ENCODE assay signal across 14 mouse cellular contexts in the genomic region with DNA sequence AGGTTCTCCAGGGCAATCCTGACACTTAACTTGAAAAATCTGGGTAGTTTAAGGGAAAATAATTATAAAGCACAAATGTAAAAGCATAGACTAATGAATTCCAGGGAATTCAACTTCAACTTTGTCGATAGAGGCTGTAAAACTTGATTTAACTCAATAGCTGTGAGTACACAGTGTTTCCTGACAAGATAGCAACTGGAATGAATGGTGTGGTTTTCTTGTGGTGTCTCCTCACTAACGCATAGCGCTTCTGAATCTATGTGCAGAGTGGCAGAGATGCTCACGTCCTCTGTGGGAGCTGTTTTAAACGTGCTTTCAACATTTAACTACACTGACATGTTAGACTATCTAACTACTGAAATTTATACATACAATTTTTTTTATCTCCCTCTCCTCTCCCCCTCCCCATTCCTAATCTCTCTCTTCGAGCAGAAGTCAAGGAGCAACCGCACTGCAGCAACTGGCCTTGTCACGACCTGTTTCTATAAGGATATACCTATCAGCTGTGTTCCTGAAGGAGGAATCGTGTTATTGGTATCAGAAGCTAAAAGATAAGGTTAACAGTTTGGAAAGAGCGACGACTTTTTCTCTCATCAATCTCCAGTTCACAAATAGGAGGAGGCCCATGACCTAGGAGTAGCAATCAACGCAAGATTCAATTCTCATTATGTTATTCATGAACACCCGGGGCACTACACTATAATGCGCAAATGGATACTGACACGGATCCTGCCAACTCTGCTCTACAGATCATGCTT. TPM values are rescaled to one million over a fixed set of nuclear protein-coding genes. Genes with fewer than 3 reads are reported as not detected.
A peak's percentile ranks its signal among the peaks of the same experiment; 100 is the strongest.
DNase-seq lines count a peak whose midpoint lies in the region; ATAC-seq and TF ChIP-seq lines count a peak whose summit lies in the region.
"Had no signal": no experiment of that assay in that cellular context is flagged by ENCODE, and none has a peak within 500 bp of the region (broad histone marks: within the 10 kb centered on the region; RNA-seq: fewer than 3 reads in every experiment).

No protein-coding gene starts in this region.

- peaks cover 7% of the 10 kb centered on the region; the same call in 1 of the 2 replicates for H3K4me1 ChIP-seq in heart, embryonic 16.5 days (ENCODE audit: control insufficient read depth, insufficient read depth, low read length)
- peaks cover 2% of the 10 kb centered on the region for H3K4me1 ChIP-seq in heart, adult 2 months (ENCODE audit: control insufficient read depth, insufficient read depth, low read length)
- H3K4me1 ChIP-seq in lung, postnatal 0 days (ENCODE audit: insufficient read depth, low read depth, low read length): no peaks in the 10 kb centered on the region
- 0 out of 2 replicates have a peak, but pooled peaks cover 3% of the 10 kb centered on the region for H3K4me1 ChIP-seq in embryonic facial prominence, embryonic 15.5 days
- 0 out of 2 replicates have a peak, but pooled peaks cover 4% of the 10 kb centered on the region for H3K4me1 ChIP-seq in stomach, embryonic 15.5 days

- TF ChIP-seq CTCF in heart, adult 2 months (IDR thresholded peaks at IDR 0.05): no peak
- TF ChIP-seq CTCF in lung, postnatal 0 days (IDR thresholded peaks at IDR 0.05): no peak

- ATAC-seq in heart, embryonic 16.5 days (replicated peaks; ENCODE audit: extremely low read depth, insufficient read depth, low FRiP score): no peak
- ATAC-seq in lung, postnatal 0 days: no peak
- ATAC-seq in embryonic facial prominence, embryonic 15.5 days (ENCODE audit: insufficient number of reproducible peaks, low FRiP score, low TSS enrichment, low read depth): no peak
- no peak for ATAC-seq in stomach, embryonic 15.5 days (ENCODE audit: insufficient read depth, low FRiP score, low read depth)
- ATAC-seq: CD4-positive, CD25-positive, alpha-beta regulatory T cell, adult 4 months had no signal

- no peak for DNase-seq in heart, adult 2 months
- DNase-seq in lung, postnatal 0 days (ENCODE audit: low spot score): no peak
- DNase-seq in lung, adult 18-20 months: no peak
- no peak for DNase-seq in spleen, adult 18-20 months
- no peak for DNase-seq in T-cell, adult 2 months (ENCODE audit: low spot score)
- DNase-seq: cerebellum, adult 9-10 months; gastrocnemius, postnatal 25 days; liver had no signal

- H3K36me3 ChIP-seq in heart, embryonic 16.5 days (ENCODE audit: control insufficient read depth, insufficient read depth): no peaks in the 10 kb centered on the region
- H3K36me3 ChIP-seq in heart, adult 2 months (ENCODE audit: control insufficient read depth, insufficient read depth, low read length): no peaks in the 10 kb centered on the region
- H3K36me3 ChIP-seq in lung, postnatal 0 days (ENCODE audit: insufficient read depth, low read length): no peaks in the 10 kb centered on the region
- H3K36me3 ChIP-seq in embryonic facial prominence, embryonic 15.5 days: no peaks in the 10 kb centered on the region
- no peaks in the 10 kb centered on the region for H3K36me3 ChIP-seq in stomach, embryonic 15.5 days

- H3K79me2 ChIP-seq in heart, adult 2 months (replicated peaks; ENCODE audit: control insufficient read depth, insufficient read depth, low read length): no peaks in the 10 kb centered on the region

- H3K27me3 ChIP-seq in heart, embryonic 16.5 days (ENCODE audit: control insufficient read depth, insufficient read depth, low read length): no peaks in the 10 kb centered on the region
- no peaks in the 10 kb centered on the region for H3K27me3 ChIP-seq in heart, adult 2 months (ENCODE audit: control insufficient read depth, insufficient read depth, low read length)
- H3K27me3 ChIP-seq in lung, postnatal 0 days (replicated peaks; ENCODE audit: insufficient read depth, low read length): no peaks in the 10 kb centered on the region
- H3K27me3 ChIP-seq in embryonic facial prominence, embryonic 15.5 days: no peaks in the 10 kb centered on the region
- no peaks in the 10 kb centered on the region for H3K27me3 ChIP-seq in stomach, embryonic 15.5 days (replicated peaks)

- intact Hi-C loops in heart, adult 2 months (cut with DNase I): no loop called here

- H3K4me3 ChIP-seq in heart, embryonic 16.5 days (ENCODE audit: low read length): peak overlapping the region; percentile 20; the same call in 1 of the 2 replicates
- H3K4me3 ChIP-seq in heart, adult 2 months: no peak overlapping the region
- H3K4me3 ChIP-seq in lung, postnatal 0 days (ENCODE audit: low read depth, low read length): peak overlapping the region; percentile 22
- peak overlapping the region; percentile 34 for H3K4me3 ChIP-seq in embryonic facial prominence, embryonic 15.5 days (replicated peaks)
- peak overlapping the region; percentile 23; the same call in 1 of the 2 replicates for H3K4me3 ChIP-seq in stomach, embryonic 15.5 days (replicated peaks)

- H3K9me3 ChIP-seq in heart, embryonic 16.5 days (replicated peaks; ENCODE audit: control insufficient read depth, low read length): no peaks in the 10 kb centered on the region
- no peaks in the 10 kb centered on the region for H3K9me3 ChIP-seq in lung, postnatal 0 days (ENCODE audit: low read length)
- H3K9me3 ChIP-seq in embryonic facial prominence, embryonic 15.5 days (replicated peaks): no peaks in the 10 kb centered on the region
- no peaks in the 10 kb centered on the region for H3K9me3 ChIP-seq in stomach, embryonic 15.5 days

- no peak for TF ChIP-seq EP300 in heart, adult 2 months (IDR thresholded peaks at IDR 0.05; ENCODE audit: insufficient read depth, low read depth, low read length)
- TF ChIP-seq EP300 in lung, postnatal 0 days (IDR thresholded peaks at IDR 0.05): no peak

- WGBS in heart, embryonic 16.5 days: 47% methylated on average over 15 of the region's 15 CpGs
- 61% methylated on average over 15 of the region's 15 CpGs for WGBS in heart, adult 2 months
- WGBS in lung, postnatal 0 days: 50% methylated on average over 15 of the region's 15 CpGs
- WGBS in embryonic facial prominence, embryonic 15.5 days: 65% methylated on average over 15 of the region's 15 CpGs
- WGBS in stomach, embryonic 15.5 days: 65% methylated on average over 15 of the region's 15 CpGs

- no peak for TF ChIP-seq POLR2A in heart, adult 2 months (IDR thresholded peaks at IDR 0.05; ENCODE audit: insufficient read depth, low read depth, low read length)

- no peak overlapping the region for H3K27ac ChIP-seq in heart, embryonic 16.5 days (ENCODE audit: low read length)
- no peak overlapping the region; the same call in 1 of the 2 replicates for H3K27ac ChIP-seq in heart, adult 2 months
- peak overlapping the region; percentile 34; the same call in 1 of the 2 replicates for H3K27ac ChIP-seq in lung, postnatal 0 days (ENCODE audit: low read length)
- H3K27ac ChIP-seq in embryonic facial prominence, embryonic 15.5 days (replicated peaks): peak overlapping the region; percentile 72
- H3K27ac ChIP-seq in stomach, embryonic 15.5 days: no peak overlapping the region

- no peak overlapping the region for H3K9ac ChIP-seq in heart, embryonic 16.5 days (ENCODE audit: low read length)
- H3K9ac ChIP-seq in heart, adult 2 months (ENCODE audit: low read depth, low read length): no peak overlapping the region
- H3K9ac ChIP-seq in lung, postnatal 0 days (replicated peaks; ENCODE audit: low read depth): peak overlapping the region; percentile 29; the same call in 1 of the 2 replicates
- H3K9ac ChIP-seq in embryonic facial prominence, embryonic 15.5 days: peak overlapping the region; percentile 13; the same call in 1 of the 2 replicates
- H3K9ac ChIP-seq in stomach, embryonic 15.5 days: no peak overlapping the region

- H3K4me2 ChIP-seq in heart, embryonic 16.5 days (ENCODE audit: low read depth, low read length): peak overlapping the region; percentile 23; the same call in 1 of the 2 replicates
- H3K4me2 ChIP-seq in lung, postnatal 0 days (replicated peaks; ENCODE audit: low read depth, low read length): peak overlapping the region; percentile 48
- peak overlapping the region; percentile 42 for H3K4me2 ChIP-seq in embryonic facial prominence, embryonic 15.5 days (replicated peaks)
- H3K4me2 ChIP-seq in stomach, embryonic 15.5 days: peak overlapping the region; percentile 45

RNA-seq across cellular contexts. Expression of a gene that starts 0.7 kb away (rescaled TPM):
- 1.9 and 2.0 TPM in 2 replicates for polyA plus RNA-seq in heart, embryonic 16.5 days (2015; fragmentation: Nextera tagmentation; extraction: Ambion mirVana)
- total RNA-seq in heart, adult 2 months (2021): 1 to 10 TPM; 1.8 to 2.3 TPM
- 0.55 and 2.6 TPM in 2 replicates for polyA plus RNA-seq in heart, adult 2 months (2012; rRNA removed)
- 10.6 and 11.2 TPM in 2 replicates for polyA plus RNA-seq in lung, postnatal 0 days (2015; fragmentation: Nextera tagmentation; extraction: Ambion mirVana)
- 14.8 and 15.8 TPM in 2 replicates for polyA plus RNA-seq in embryonic facial prominence, embryonic 15.5 days (2015; fragmentation: Nextera tagmentation; extraction: Ambion mirVana)
- 2.7 and 4.5 TPM in 2 replicates for polyA plus RNA-seq in stomach, embryonic 15.5 days (2015; fragmentation: Nextera tagmentation; extraction: Ambion mirVana)
- total RNA-seq: hematopoietic stem cell, adult 5-6 weeks; megakaryocyte progenitor cell, adult 5-6 weeks had no signal
- polyA plus RNA-seq: CD4-positive, CD25-positive, alpha-beta regulatory T cell, adult 4 months had no signal

Comparison
In these comparisons a context has a peak if more than half of its experiments do, and no peak if none do; other contexts are left out.
1. H3K27ac ChIP-seq: peak in lung, postnatal 0 days (single experiment) and embryonic facial prominence, embryonic 15.5 days (single experiment); none in heart, embryonic 16.5 days (single experiment), heart, adult 2 months (single experiment) and stomach, embryonic 15.5 days (single experiment).
2. H3K9ac ChIP-seq: peak in lung, postnatal 0 days (single experiment) and embryonic facial prominence, embryonic 15.5 days (single experiment); none in heart, embryonic 16.5 days (single experiment), heart, adult 2 months (single experiment) and stomach, embryonic 15.5 days (single experiment).
3. Peak in every context shown above with its lines, with median percentiles within 50 percentile points of each other: H3K4me2 ChIP-seq.